Mouse (Mus musculus) ES-Bruce4 (cell line): ENCODE results near the gene Arpp19.

Experiments
- CTCF ChIP-seq: IDR thresholded peaks from one replicate; pipeline ENCODE4 v1.8.1; 2011; ENCODE audit warnings: low read depth, low read length
- EP300 ChIP-seq: IDR thresholded peaks from 2 replicates; pipeline ENCODE4 v1.6.1; 2011; ENCODE audit warnings: low read depth, low read length; ENCODE audit not compliant: insufficient read depth

DNA sequence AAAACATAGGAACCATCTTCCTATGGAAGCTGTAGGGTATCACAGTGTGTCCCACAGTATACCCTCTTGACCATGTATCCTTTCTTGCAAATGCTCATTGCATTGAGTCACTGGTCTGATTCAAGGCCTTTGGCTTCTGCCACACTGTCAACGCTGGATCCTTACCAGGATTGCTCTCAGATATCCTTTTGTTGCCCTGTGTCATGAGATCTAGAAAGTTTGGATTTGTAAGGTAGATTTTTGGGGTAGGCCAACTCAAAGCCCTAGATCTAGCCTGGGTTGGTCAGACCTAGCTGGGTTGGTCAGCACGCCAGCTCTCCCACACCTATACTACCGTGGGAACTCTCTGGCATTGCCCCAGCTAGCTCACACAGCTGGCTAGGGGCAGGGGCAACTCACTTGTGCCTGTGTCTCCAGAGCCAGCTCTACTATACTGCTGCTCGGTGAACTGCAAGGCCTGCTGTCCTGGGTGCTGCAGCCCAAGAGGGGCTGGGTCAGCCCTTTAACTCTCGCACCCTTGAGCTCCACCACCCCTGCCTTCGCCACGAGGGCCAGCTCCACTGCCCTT is 48.4 kb upstream of the Arpp19 start:
- TF ChIP-seq CTCF = no peak
- no peak for TF ChIP-seq EP300
